Mouse (Mus musculus): ENCODE data around the gene Vmn2r3. TPM values are rescaled to one million over a fixed set of nuclear protein-coding genes. Genes with fewer than 3 reads are reported as not detected.
"Not testable (repeated sequence)": the region's sequence is repeated elsewhere in the genome, so short reads cannot be mapped to it uniquely, and the experiment has no call there.

Vmn2r3 gene
- not detected in 2 replicates for polyA plus RNA-seq (2012; rRNA removed)

- Histone ChIP-seq H3K4me1 (ENCODE audit: control insufficient read depth, insufficient read depth, low read length) (no peaks in the 10 kb centered on the region), H3K27me3 (ENCODE audit: control insufficient read depth, insufficient read depth, low read length) (no peaks in the 10 kb centered on the region), H3K36me3 (ENCODE audit: control insufficient read depth, insufficient read depth, low read length) (no peaks in the 10 kb centered on the region), H3K27ac (ENCODE audit: control insufficient read depth, insufficient read depth, low read depth, low read length) (no peak within 1 kb of the TSS), H3K4me3 (ENCODE audit: control insufficient read depth, low read depth, low read length) (no peak within 1 kb of the TSS)
- TF ChIP-seq CTCF (IDR thresholded peaks at IDR 0.05; ENCODE audit: control insufficient read depth, insufficient read depth, insufficient replicate concordance, low read depth, low read length) = no peak
- TF ChIP-seq POLR2A (IDR thresholded peaks at IDR 0.05; ENCODE audit: control insufficient read depth, low read depth, low read length) = no peak
These were observed at the start of gene Vmn2r3 for GRCm38 (mm10) chr3:64289609-64290008. Gene Vmn2r3, minus strand, starts transcription at chr3:64289709.

DNA sequence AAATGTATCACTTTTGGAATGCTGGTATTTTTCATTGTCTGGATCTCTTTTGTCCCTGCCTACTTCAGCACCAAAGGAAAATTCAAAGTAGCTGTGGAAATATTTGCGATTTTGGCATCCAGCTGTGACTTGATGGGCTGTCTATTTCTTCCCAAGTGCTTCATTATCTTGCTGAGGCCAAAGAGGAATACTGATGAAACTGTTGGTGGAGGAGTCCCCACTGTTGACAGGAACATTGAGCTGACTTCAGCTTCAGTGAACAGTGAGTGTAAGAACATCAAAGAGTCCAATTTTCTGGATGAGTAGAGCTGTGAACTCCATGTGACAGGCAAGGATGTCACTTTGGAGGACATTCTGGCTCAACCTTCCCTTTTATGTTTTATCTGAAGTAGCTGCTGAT, 43.0 kb upstream of the Vmn2r3 start:
- H3K4me3 ChIP-seq (ENCODE audit: control insufficient read depth, low read depth, low read length) = no peak overlapping the region
- no peaks in the 10 kb centered on the region for H3K4me1 ChIP-seq (ENCODE audit: control insufficient read depth, insufficient read depth, low read length)
- H3K27ac ChIP-seq (ENCODE audit: control insufficient read depth, insufficient read depth, low read depth, low read length) = no peak overlapping the region
- TF ChIP-seq CTCF (IDR thresholded peaks at IDR 0.05; ENCODE audit: control insufficient read depth, insufficient read depth, insufficient replicate concordance, low read depth, low read length) (no peak), POLR2A (IDR thresholded peaks at IDR 0.05; ENCODE audit: control insufficient read depth, low read depth, low read length) (no peak)
- H3K36me3 ChIP-seq (ENCODE audit: control insufficient read depth, insufficient read depth, low read length) = no peaks in the 10 kb centered on the region
- no peaks in the 10 kb centered on the region for H3K27me3 ChIP-seq (ENCODE audit: control insufficient read depth, insufficient read depth, low read length)

- no peak for TF ChIP-seq CTCF (IDR thresholded peaks at IDR 0.05; ENCODE audit: control insufficient read depth, insufficient read depth, insufficient replicate concordance, low read depth, low read length)
- TF ChIP-seq POLR2A (IDR thresholded peaks at IDR 0.05; ENCODE audit: control insufficient read depth, low read depth, low read length) = no peak
- Histone ChIP-seq H3K4me3 (ENCODE audit: control insufficient read depth, low read depth, low read length) (no peak overlapping the region), H3K27me3 (ENCODE audit: control insufficient read depth, insufficient read depth, low read length) (no peaks in the 10 kb centered on the region), H3K4me1 (ENCODE audit: control insufficient read depth, insufficient read depth, low read length) (no peaks in the 10 kb centered on the region), H3K36me3 (ENCODE audit: control insufficient read depth, insufficient read depth, low read length) (no peaks in the 10 kb centered on the region), H3K27ac (ENCODE audit: control insufficient read depth, insufficient read depth, low read depth, low read length) (no peak overlapping the region)
These were observed 32.3 kb upstream of the Vmn2r3 start for GRCm38 (mm10) chr3:64321824-64322223.

DNA sequence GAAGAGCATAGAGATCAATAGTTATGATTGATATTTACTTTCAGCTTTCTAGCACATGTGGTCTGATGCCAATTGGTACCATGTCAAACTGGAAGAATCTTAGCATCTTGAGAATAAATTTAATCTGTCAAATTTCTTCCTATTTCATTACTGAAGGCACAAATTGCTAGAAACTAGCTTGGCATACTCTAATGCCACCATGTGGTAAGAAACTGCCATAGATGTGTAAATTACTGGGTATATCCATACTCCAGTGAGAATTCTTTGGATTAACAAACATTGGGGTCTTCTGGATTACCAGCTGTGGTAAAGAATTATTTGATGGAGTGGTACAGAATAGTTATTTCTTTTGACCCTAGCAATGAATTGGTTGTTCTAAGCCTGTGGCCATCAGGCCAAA, 17.3 kb upstream of the Vmn2r3 start:
- no peaks in the 10 kb centered on the region for H3K27me3 ChIP-seq (ENCODE audit: control insufficient read depth, insufficient read depth, low read length)
- no peak overlapping the region for H3K4me3 ChIP-seq (ENCODE audit: control insufficient read depth, low read depth, low read length)
- no peak overlapping the region for H3K27ac ChIP-seq (ENCODE audit: control insufficient read depth, insufficient read depth, low read depth, low read length)
- H3K36me3 ChIP-seq (ENCODE audit: control insufficient read depth, insufficient read depth, low read length) = no peaks in the 10 kb centered on the region
- no peaks in the 10 kb centered on the region for H3K4me1 ChIP-seq (ENCODE audit: control insufficient read depth, insufficient read depth, low read length)
- no peak for TF ChIP-seq POLR2A (IDR thresholded peaks at IDR 0.05; ENCODE audit: control insufficient read depth, low read depth, low read length)
- no peak for TF ChIP-seq CTCF (IDR thresholded peaks at IDR 0.05; ENCODE audit: control insufficient read depth, insufficient read depth, insufficient replicate concordance, low read depth, low read length)

DNA sequence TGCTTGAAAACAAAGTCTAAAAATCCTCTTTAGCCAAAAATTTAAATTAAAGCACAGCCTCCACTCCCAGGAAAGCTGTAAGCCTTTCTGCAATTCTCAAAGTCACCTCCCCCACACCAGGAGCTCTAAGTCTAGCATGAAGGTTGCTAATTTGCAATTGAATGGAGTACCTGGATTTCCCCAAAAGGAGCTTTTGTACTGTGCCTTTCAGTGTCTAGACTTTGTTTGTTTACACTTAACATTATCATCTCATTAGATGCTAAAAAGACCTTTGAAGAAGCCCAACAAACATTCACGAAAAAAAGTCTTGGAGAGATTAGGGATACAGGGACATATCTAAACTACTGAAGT, 23.8 kb downstream of the Vmn2r3 start:
- Histone ChIP-seq H3K36me3 (ENCODE audit: control insufficient read depth, insufficient read depth, low read length) (no peaks in the 10 kb centered on the region), H3K4me3 (ENCODE audit: control insufficient read depth, low read depth, low read length) (no peak overlapping the region), H3K27ac (ENCODE audit: control insufficient read depth, insufficient read depth, low read depth, low read length) (no peak overlapping the region), H3K27me3 (ENCODE audit: control insufficient read depth, insufficient read depth, low read length) (no peaks in the 10 kb centered on the region), H3K4me1 (ENCODE audit: control insufficient read depth, insufficient read depth, low read length) (no peaks in the 10 kb centered on the region)
- TF ChIP-seq CTCF (IDR thresholded peaks at IDR 0.05; ENCODE audit: control insufficient read depth, insufficient read depth, insufficient replicate concordance, low read depth, low read length) = no peak
- no peak for TF ChIP-seq POLR2A (IDR thresholded peaks at IDR 0.05; ENCODE audit: control insufficient read depth, low read depth, low read length)

GRCm38 (mm10) chr3:64265056-64265761, 24.3 kb downstream of the Vmn2r3 start:
- not testable (repeated sequence) for H3K27me3 ChIP-seq (ENCODE audit: control insufficient read depth, insufficient read depth, low read length); H3K36me3 ChIP-seq (ENCODE audit: control insufficient read depth, insufficient read depth, low read length); H3K27ac ChIP-seq (ENCODE audit: control insufficient read depth, insufficient read depth, low read depth, low read length); H3K4me3 ChIP-seq (ENCODE audit: control insufficient read depth, low read depth, low read length); H3K4me1 ChIP-seq (ENCODE audit: control insufficient read depth, insufficient read depth, low read length)

- no peak overlapping the region for H3K27ac ChIP-seq (ENCODE audit: control insufficient read depth, insufficient read depth, low read depth, low read length)
- no peak overlapping the region for H3K4me3 ChIP-seq (ENCODE audit: control insufficient read depth, low read depth, low read length)
- TF ChIP-seq CTCF (IDR thresholded peaks at IDR 0.05; ENCODE audit: control insufficient read depth, insufficient read depth, insufficient replicate concordance, low read depth, low read length) (no peak), POLR2A (IDR thresholded peaks at IDR 0.05; ENCODE audit: control insufficient read depth, low read depth, low read length) (no peak)
- H3K4me1 ChIP-seq (ENCODE audit: control insufficient read depth, insufficient read depth, low read length) = no peaks in the 10 kb centered on the region
- H3K27me3 ChIP-seq (ENCODE audit: control insufficient read depth, insufficient read depth, low read length) = no peaks in the 10 kb centered on the region
- no peaks in the 10 kb centered on the region for H3K36me3 ChIP-seq (ENCODE audit: control insufficient read depth, insufficient read depth, low read length)
These were observed 29.9 kb downstream of the Vmn2r3 start for GRCm38 (mm10) chr3:64259582-64259981.

GRCm38 (mm10) chr3:64251646-64252045, 37.9 kb downstream of the Vmn2r3 start:
- TF ChIP-seq CTCF (IDR thresholded peaks at IDR 0.05; ENCODE audit: control insufficient read depth, insufficient read depth, insufficient replicate concordance, low read depth, low read length) (no peak), POLR2A (IDR thresholded peaks at IDR 0.05; ENCODE audit: control insufficient read depth, low read depth, low read length) (no peak)
- H3K27ac ChIP-seq (ENCODE audit: control insufficient read depth, insufficient read depth, low read depth, low read length) = no peak overlapping the region
- H3K27me3 ChIP-seq (ENCODE audit: control insufficient read depth, insufficient read depth, low read length) = no peaks in the 10 kb centered on the region
- no peak overlapping the region for H3K4me3 ChIP-seq (ENCODE audit: control insufficient read depth, low read depth, low read length)
- H3K36me3 ChIP-seq (ENCODE audit: control insufficient read depth, insufficient read depth, low read length) = no peaks in the 10 kb centered on the region
- no peaks in the 10 kb centered on the region for H3K4me1 ChIP-seq (ENCODE audit: control insufficient read depth, insufficient read depth, low read length)

DNA sequence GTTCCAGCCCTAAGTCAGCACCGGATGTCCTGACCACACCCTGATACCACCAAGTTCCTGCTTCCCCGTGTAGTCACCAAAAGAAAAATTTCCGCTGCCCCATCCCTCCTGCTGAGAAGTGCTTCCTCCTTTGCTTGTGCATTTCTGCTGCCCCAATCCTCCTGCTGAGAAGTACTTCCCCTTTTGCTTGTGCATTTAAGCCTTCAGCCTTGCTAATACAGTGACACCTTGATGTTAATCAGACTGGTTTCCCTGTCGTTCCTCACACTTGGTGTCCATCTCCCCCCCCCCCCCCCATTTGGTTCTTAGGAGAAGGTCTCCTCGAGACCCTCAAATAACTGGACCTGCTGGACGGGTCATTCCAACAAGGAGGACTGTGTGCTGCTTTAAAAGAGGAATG, 39.0 kb downstream of the Vmn2r3 start:
- H3K27ac ChIP-seq (ENCODE audit: control insufficient read depth, insufficient read depth, low read depth, low read length); H3K27me3 ChIP-seq (ENCODE audit: control insufficient read depth, insufficient read depth, low read length); H3K36me3 ChIP-seq (ENCODE audit: control insufficient read depth, insufficient read depth, low read length); H3K4me3 ChIP-seq (ENCODE audit: control insufficient read depth, low read depth, low read length); H3K4me1 ChIP-seq (ENCODE audit: control insufficient read depth, insufficient read depth, low read length): not testable (repeated sequence)

GRCm38 (mm10) chr3:64235459-64235858, 54.0 kb downstream of the Vmn2r3 start:
- H3K27ac ChIP-seq (ENCODE audit: control insufficient read depth, insufficient read depth, low read depth, low read length); H3K4me3 ChIP-seq (ENCODE audit: control insufficient read depth, low read depth, low read length); H3K27me3 ChIP-seq (ENCODE audit: control insufficient read depth, insufficient read depth, low read length); H3K4me1 ChIP-seq (ENCODE audit: control insufficient read depth, insufficient read depth, low read length); H3K36me3 ChIP-seq (ENCODE audit: control insufficient read depth, insufficient read depth, low read length): not testable (repeated sequence)

GRCm38 (mm10) chr3:64233655-64234054, 55.9 kb downstream of the Vmn2r3 start:
- H3K4me1 ChIP-seq (ENCODE audit: control insufficient read depth, insufficient read depth, low read length); H3K4me3 ChIP-seq (ENCODE audit: control insufficient read depth, low read depth, low read length); H3K27ac ChIP-seq (ENCODE audit: control insufficient read depth, insufficient read depth, low read depth, low read length); H3K36me3 ChIP-seq (ENCODE audit: control insufficient read depth, insufficient read depth, low read length); H3K27me3 ChIP-seq (ENCODE audit: control insufficient read depth, insufficient read depth, low read length): not testable (repeated sequence)

All from testis, adult 2 months (tissue).